Mouse (Mus musculus): ENCODE results near the gene Calhm5. TPM values are rescaled to one million over a fixed set of nuclear protein-coding genes. Genes with fewer than 3 reads are reported as not detected.

Calhm5 gene
- 0.13 TPM for polyA plus RNA-seq (2012; fragmentation: generic; extraction: Trizol)
- long read RNA-seq, experiment 1, full-length matches to known transcripts: 1 of 1 reads
- long read RNA-seq, experiment 1, partial matches to known transcripts: 0 of 1 reads
- long read RNA-seq, experiment 1, other reads (novel, unspliced or antisense): 0 of 1 reads
- long read RNA-seq, experiment 2, full-length matches to known transcripts: 1 of 1 reads
- long read RNA-seq, experiment 2, partial matches to known transcripts: 0 of 1 reads
- long read RNA-seq, experiment 2, other reads (novel, unspliced or antisense): 0 of 1 reads

DNA sequence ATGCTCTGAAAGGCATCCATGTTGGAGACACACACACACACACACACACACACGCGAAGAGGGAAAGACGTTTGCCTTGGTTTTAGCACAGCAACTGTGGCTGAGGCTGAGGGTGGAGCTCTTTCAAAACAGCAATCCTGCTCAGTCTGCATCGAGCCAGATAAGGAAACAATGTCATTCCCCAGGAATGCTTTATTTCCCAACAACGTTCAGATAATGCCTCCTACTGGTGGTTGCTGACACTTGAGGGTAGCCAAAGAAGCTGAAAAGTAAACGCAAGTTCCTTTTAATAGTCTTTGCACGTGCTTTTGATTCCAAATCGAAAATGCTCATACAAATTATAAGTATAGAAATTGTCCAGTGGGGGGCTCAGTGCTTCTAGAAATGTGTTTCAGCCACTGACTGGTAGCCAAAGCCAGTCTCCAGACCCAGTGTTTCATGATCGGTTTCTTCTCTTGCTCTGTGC is at the start of gene Calhm5:
Calhm5 (minus strand) TSS at position 102 of the 466 bp plus-strand sequence.
- H3K36me3 ChIP-seq (ENCODE audit: control insufficient read depth, insufficient read depth): no peaks in the 10 kb centered on the region
- H3K79me3 ChIP-seq (ENCODE audit: low read depth): no peaks in the 10 kb centered on the region
- no peak within 1 kb of the TSS for H3ac ChIP-seq (ENCODE audit: control insufficient read depth, insufficient read length, low read depth)
- no peaks in the 10 kb centered on the region for H3K79me2 ChIP-seq (ENCODE audit: control insufficient read depth, insufficient read depth)
- H3K27me3 ChIP-seq (ENCODE audit: control insufficient read depth, insufficient read depth, insufficient read length): no peaks in the 10 kb centered on the region
- no peak for TF ChIP-seq MYOD1 (IDR thresholded peaks at IDR 0.05; ENCODE audit: control insufficient read depth, insufficient read length, low read depth)
- TF ChIP-seq MAX (IDR thresholded peaks at IDR 0.05): peak; percentile 9
- peak; percentile 31 for TF ChIP-seq CTCF (IDR thresholded peaks at IDR 0.05; ENCODE audit: control insufficient read depth, insufficient read depth, insufficient read length)
- peak; percentile 70 for TF ChIP-seq CEBPB (IDR thresholded peaks at IDR 0.05; ENCODE audit: low read depth)
- no peak for TF ChIP-seq USF1 (IDR thresholded peaks at IDR 0.05; ENCODE audit: low read depth)
- no peak within 1 kb of the TSS for H3K4me3 ChIP-seq (ENCODE audit: insufficient read depth, poor library complexity, severe bottlenecking)

DNA sequence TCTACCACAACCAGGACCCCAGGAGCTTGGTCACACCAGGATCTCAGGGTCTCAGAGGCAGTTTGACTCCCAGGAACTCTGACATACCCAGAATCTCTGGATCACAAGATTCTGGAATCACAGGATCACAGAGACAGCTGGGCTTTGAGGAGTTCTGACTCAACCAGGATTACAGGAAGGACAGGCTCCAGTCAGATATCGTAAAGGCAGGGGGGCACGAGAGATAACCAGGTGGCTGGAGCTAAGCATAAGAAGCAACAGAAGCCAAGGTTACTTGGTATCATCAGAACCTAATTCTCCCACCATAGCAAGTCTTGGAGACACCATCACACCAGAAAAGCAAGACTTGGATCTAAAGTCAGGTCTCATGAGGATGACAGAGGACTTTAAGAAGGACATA is 45.4 kb upstream of the Calhm5 start:
- Histone ChIP-seq H3ac (ENCODE audit: control insufficient read depth, insufficient read length, low read depth) (no peak overlapping the region), H3K4me3 (ENCODE audit: insufficient read depth, poor library complexity, severe bottlenecking) (no peak overlapping the region), H3K36me3 (ENCODE audit: control insufficient read depth, insufficient read depth) (no peaks in the 10 kb centered on the region), H3K27me3 (ENCODE audit: control insufficient read depth, insufficient read depth, insufficient read length) (no peaks in the 10 kb centered on the region), H3K79me2 (ENCODE audit: control insufficient read depth, insufficient read depth) (no peaks in the 10 kb centered on the region), H3K79me3 (ENCODE audit: low read depth) (no peaks in the 10 kb centered on the region)
- TF ChIP-seq MAX (IDR thresholded peaks at IDR 0.05) (no peak), MYOG (IDR thresholded peaks at IDR 0.05; ENCODE audit: control insufficient read depth, extremely low read depth, insufficient read length) (no peak), CTCF (IDR thresholded peaks at IDR 0.05; ENCODE audit: control insufficient read depth, insufficient read depth, insufficient read length) (no peak), FOSL1 (IDR thresholded peaks at IDR 0.05; ENCODE audit: insufficient read depth, low read length, poor library complexity, severe bottlenecking) (no peak), USF1 (IDR thresholded peaks at IDR 0.05; ENCODE audit: low read depth) (no peak), MYOD1 (IDR thresholded peaks at IDR 0.05; ENCODE audit: control insufficient read depth, insufficient read length, low read depth) (no peak), CEBPB (IDR thresholded peaks at IDR 0.05; ENCODE audit: low read depth) (no peak)

DNA sequence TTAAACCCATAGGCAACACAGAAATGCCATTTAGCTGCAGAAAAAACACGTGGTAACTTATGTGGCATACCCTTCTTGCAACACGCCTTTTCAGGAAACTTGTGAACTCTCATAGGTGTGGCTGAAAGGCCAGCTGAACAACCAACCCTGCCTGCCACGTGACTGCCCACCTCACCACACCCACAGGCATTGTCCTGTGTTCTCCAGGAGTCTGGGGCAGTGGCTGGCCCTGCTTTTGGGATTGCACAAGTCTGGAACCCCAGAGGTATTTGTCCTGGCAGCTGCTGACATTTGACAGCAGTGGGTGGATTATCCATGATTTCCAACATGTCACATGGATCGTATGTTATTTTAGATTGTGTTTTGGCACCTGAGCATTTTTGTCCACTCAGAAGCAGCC is 43.4 kb upstream of the Calhm5 start:
- Histone ChIP-seq H3K27me3 (ENCODE audit: control insufficient read depth, insufficient read depth, insufficient read length) (no peaks in the 10 kb centered on the region), H3K36me3 (ENCODE audit: control insufficient read depth, insufficient read depth) (no peaks in the 10 kb centered on the region), H3K79me2 (ENCODE audit: control insufficient read depth, insufficient read depth) (no peaks in the 10 kb centered on the region), H3K4me3 (ENCODE audit: insufficient read depth, poor library complexity, severe bottlenecking) (no peak overlapping the region), H3ac (ENCODE audit: control insufficient read depth, insufficient read length, low read depth) (no peak overlapping the region), H3K79me3 (ENCODE audit: low read depth) (no peaks in the 10 kb centered on the region)
- no peak for TF ChIP-seq MAX (IDR thresholded peaks at IDR 0.05)
- TF ChIP-seq CTCF (IDR thresholded peaks at IDR 0.05; ENCODE audit: control insufficient read depth, insufficient read depth, insufficient read length): no peak
- no peak for TF ChIP-seq MYOD1 (IDR thresholded peaks at IDR 0.05; ENCODE audit: control insufficient read depth, insufficient read length, low read depth)
- no peak for TF ChIP-seq MYOG (IDR thresholded peaks at IDR 0.05; ENCODE audit: control insufficient read depth, extremely low read depth, insufficient read length)
- TF ChIP-seq CEBPB (IDR thresholded peaks at IDR 0.05; ENCODE audit: low read depth): no peak
- TF ChIP-seq FOSL1 (IDR thresholded peaks at IDR 0.05; ENCODE audit: insufficient read depth, low read length, poor library complexity, severe bottlenecking): no peak
- no peak for TF ChIP-seq USF1 (IDR thresholded peaks at IDR 0.05; ENCODE audit: low read depth)

DNA sequence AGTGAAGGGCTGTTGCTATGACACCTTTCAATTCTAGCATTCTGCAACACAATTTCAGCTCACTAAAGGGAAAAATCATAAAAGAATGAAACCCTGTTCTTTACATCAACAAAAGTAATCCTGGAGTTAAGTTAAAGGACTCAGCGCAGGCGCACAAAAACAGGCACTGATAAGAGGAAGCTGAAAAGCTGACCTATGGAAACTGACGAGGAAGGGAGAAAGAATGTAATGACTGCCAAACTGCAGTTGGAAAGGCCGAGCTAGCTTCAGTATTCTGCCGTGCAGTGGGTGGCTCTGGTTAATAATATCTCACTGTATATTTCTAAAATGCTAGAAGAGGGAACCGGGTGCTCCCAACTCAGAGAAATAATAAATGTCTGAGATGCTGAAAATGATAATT is 41.7 kb upstream of the Calhm5 start:
- H3K4me3 ChIP-seq (ENCODE audit: insufficient read depth, poor library complexity, severe bottlenecking): no peak overlapping the region
- no peaks in the 10 kb centered on the region for H3K36me3 ChIP-seq (ENCODE audit: control insufficient read depth, insufficient read depth)
- H3K27me3 ChIP-seq (ENCODE audit: control insufficient read depth, insufficient read depth, insufficient read length): no peaks in the 10 kb centered on the region
- H3K79me3 ChIP-seq (ENCODE audit: low read depth): no peaks in the 10 kb centered on the region
- no peaks in the 10 kb centered on the region for H3K79me2 ChIP-seq (ENCODE audit: control insufficient read depth, insufficient read depth)
- H3ac ChIP-seq (ENCODE audit: control insufficient read depth, insufficient read length, low read depth): no peak overlapping the region
- TF ChIP-seq MYOD1 (IDR thresholded peaks at IDR 0.05; ENCODE audit: control insufficient read depth, insufficient read length, low read depth) (no peak), MAX (IDR thresholded peaks at IDR 0.05) (no peak), CTCF (IDR thresholded peaks at IDR 0.05; ENCODE audit: control insufficient read depth, insufficient read depth, insufficient read length) (no peak), FOSL1 (IDR thresholded peaks at IDR 0.05; ENCODE audit: insufficient read depth, low read length, poor library complexity, severe bottlenecking) (no peak), MYOG (IDR thresholded peaks at IDR 0.05; ENCODE audit: control insufficient read depth, extremely low read depth, insufficient read length) (no peak), CEBPB (IDR thresholded peaks at IDR 0.05; ENCODE audit: low read depth) (no peak), USF1 (IDR thresholded peaks at IDR 0.05; ENCODE audit: low read depth) (no peak)

DNA sequence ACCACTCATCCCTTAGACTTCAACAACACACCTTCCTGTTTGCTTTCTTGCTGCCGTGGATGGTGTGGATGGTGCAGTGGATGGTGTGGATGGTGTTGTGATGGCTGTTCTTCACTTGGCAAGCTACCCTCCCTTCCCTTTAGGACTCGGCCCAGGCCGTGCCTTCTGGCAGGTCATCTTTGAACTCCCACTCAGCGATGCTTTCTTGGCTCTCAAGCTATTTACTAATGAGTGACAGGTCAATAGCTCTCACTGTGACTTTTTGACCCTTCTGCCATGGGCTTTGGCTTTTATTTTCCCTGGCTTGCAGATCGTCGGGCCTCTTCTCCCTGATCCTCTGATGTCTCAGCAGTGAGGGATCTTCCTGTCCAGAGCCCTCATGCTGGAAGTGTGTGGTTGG is 40.1 kb upstream of the Calhm5 start:
- no peak for TF ChIP-seq CEBPB (IDR thresholded peaks at IDR 0.05; ENCODE audit: low read depth)
- TF ChIP-seq MYOD1 (IDR thresholded peaks at IDR 0.05; ENCODE audit: control insufficient read depth, insufficient read length, low read depth): no peak
- TF ChIP-seq MAX (IDR thresholded peaks at IDR 0.05): no peak
- TF ChIP-seq MYOG (IDR thresholded peaks at IDR 0.05; ENCODE audit: control insufficient read depth, extremely low read depth, insufficient read length): no peak
- TF ChIP-seq FOSL1 (IDR thresholded peaks at IDR 0.05; ENCODE audit: insufficient read depth, low read length, poor library complexity, severe bottlenecking): no peak
- TF ChIP-seq CTCF (IDR thresholded peaks at IDR 0.05; ENCODE audit: control insufficient read depth, insufficient read depth, insufficient read length): no peak
- TF ChIP-seq USF1 (IDR thresholded peaks at IDR 0.05; ENCODE audit: low read depth): no peak
- H3K36me3 ChIP-seq (ENCODE audit: control insufficient read depth, insufficient read depth): no peaks in the 10 kb centered on the region
- no peak overlapping the region for H3ac ChIP-seq (ENCODE audit: control insufficient read depth, insufficient read length, low read depth)
- no peaks in the 10 kb centered on the region for H3K27me3 ChIP-seq (ENCODE audit: control insufficient read depth, insufficient read depth, insufficient read length)
- no peaks in the 10 kb centered on the region for H3K79me3 ChIP-seq (ENCODE audit: low read depth)
- H3K4me3 ChIP-seq (ENCODE audit: insufficient read depth, poor library complexity, severe bottlenecking): no peak overlapping the region
- H3K79me2 ChIP-seq (ENCODE audit: control insufficient read depth, insufficient read depth): no peaks in the 10 kb centered on the region
